Mouse (Mus musculus) megakaryocyte progenitor cell, adult 5-6 weeks (primary cell): ENCODE results near the gene Kirrel. TPM values are rescaled to one million over a fixed set of nuclear protein-coding genes. Genes with fewer than 3 reads are reported as not detected.
A peak's percentile ranks its signal among the peaks of the same experiment; 100 is the strongest.

Source experiments
- ATAC-seq: replicated peaks from 2 replicates; pipeline ENCODE4 v1.8.0; 2016; ENCODE audit warnings: mild to moderate bottlenecking, moderate TSS enrichment, inconsistent platforms; ENCODE audit not compliant: poor library complexity
- total RNA-seq, 2 experiments: library from RNA; stranded (forward) in 1 of 2; stranded (reverse) in 1 of 2; fragments of 157-497, 149-512 nt in 1 of 2; fragments of 200-1000 nt in 1 of 2; gene quantifications; 2 replicates each; pipeline versions ENCODE4 v1.2.3 to v1.2.4; 2015 to 2017

Kirrel gene
- total RNA-seq, 2 experiments from 2014 or later, result not detected

DNA sequence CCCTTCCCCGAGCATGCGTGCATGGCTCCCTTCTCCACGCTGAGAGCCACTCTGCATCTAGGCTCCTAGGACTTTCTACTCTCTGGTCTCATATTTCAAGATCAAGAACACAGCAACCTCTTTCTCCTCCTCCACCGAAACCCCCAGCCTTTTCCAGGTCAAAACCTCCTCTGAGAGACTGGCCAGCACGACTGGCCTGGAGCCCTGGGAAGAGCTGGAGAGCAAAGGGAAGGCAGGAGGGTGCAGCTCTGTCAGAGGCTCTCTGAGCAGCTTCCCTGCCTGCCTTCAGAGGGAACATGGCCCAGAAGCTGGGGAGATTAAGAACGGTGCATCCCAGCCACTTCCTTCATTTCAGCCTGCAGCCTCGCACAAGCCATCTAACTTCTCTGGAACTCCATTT lies 5.8 kb downstream of the Kirrel start:
- no peak for ATAC-seq

DNA sequence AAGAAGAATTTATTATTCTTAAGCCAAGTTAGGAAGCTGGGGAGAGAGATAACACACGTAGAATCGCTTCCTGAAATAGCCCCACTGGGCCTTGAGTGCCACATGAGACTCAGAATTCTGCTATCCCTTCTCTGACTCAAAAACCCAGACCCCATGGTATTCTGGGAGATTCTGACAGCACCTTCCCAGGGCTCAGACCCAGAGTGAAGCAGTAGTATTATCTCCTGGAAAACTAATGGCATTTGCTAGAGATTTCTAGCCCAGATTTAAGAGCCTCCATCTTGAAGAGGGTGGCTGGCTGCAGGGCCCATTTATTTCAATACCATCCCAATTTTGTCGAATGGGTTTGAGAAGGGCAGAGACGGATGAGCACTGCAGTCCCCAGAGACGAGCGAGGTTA lies 6.9 kb downstream of the Kirrel start:
- no peak for ATAC-seq

GRCm38 (mm10) chr3:87165291-87165881 lies 9.2 kb downstream of the Kirrel start:
- no peak for ATAC-seq

- no peak for ATAC-seq
Measured at GRCm38 (mm10) chr3:87164099-87164815, 10.3 kb downstream of the Kirrel start.

DNA sequence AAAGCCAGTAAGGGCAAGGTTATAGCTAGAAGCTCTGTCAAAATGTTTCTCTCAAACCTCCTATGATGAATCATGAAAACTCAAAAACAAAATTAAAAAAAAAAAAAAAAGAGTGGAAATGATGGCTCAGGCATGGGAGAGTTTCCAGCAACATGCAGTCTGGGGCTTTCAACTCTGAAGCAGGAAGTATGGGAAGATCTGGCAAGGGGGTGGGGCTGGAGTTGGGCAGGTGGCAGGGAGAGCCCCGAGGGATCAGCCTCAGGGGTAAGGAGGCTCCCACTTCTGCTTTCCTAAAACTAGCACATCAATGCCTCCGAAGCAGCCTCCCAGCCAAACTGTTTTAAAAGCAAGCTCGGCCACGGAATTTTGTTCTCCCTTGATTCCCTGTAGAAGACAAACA lies 11.4 kb downstream of the Kirrel start:
- no peak for ATAC-seq

DNA sequence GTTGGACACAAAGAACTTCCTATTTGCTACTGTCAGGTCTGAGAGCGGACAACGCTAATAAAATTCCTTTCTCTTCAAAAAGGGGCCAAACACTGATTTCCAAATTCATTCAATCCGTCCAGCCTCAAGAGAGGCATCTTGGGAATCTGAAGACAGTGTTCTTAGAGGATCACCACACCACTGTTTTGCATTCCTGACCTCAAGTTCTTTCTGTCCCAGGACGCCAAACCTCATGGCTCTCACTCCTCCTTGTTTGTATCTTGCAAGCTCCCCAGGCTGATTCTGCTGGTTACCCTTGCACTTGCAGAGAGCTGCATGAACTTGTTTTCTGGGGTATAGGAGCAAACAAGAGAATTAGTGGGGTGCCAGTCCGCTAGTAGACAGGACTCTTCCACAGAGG lies 12.2 kb downstream of the Kirrel start:
- ATAC-seq, result no peak

GRCm38 (mm10) chr3:87161601-87162000 lies 12.9 kb downstream of the Kirrel start:
- no peak for ATAC-seq

DNA sequence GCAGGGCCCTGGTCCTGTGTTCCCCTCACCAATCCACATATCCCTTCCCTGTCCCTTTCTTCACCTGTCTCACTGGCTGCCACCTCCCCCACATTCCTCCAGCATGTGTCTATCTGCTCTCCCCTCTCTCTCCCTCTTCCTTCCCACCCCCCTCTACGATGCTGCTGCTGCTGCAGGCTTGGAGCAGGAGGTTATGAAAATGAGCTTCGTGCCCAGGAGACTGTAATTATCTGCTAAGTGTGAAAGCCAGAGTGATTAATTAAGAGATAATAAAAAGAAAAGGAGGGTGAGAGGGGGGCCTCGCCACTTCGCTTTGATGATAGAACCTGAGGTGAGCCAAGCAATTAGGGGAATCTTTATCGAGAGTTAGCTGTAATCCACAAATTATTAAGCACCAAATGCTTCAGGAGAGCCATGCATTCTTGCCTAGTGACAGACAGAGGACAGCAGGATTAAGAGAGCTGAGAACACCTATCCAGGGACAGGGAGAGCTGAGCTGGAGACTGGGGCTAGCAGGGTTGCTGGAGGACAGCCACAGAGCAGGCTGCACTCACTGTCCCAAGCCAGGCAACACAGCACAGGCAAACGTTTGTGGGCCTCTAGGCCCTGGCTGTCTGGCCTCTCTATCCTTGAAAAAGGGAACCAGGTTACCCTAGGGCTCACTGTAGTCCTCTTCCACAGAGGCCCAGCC lies 13.6 kb downstream of the Kirrel start:
- no peak for ATAC-seq

GRCm38 (mm10) chr3:87159190-87159589 lies 15.4 kb downstream of the Kirrel start:
- no peak for ATAC-seq

GRCm38 (mm10) chr3:87157767-87158291 lies 16.7 kb downstream of the Kirrel start:
- no peak for ATAC-seq

DNA sequence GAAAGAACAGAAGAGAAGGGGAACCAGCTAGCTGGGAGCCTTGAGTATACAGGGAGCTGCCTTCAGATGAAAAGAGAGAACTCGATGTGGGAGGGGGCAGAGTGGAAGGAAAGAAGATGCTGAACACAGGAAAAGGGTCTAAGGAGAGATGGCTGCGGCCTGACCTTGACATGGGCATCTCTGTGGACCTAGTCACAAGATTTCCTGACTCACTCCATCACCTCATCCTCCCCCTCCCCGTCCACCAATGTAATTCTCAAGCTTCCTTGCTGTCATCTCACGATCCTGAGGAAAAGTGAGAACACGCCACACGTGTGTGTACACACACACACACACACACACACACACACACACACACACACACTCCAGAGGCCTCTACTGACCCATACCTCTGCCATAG lies 17.2 kb downstream of the Kirrel start:
- ATAC-seq, result no peak

- no peak for ATAC-seq
Measured at GRCm38 (mm10) chr3:87154398-87155287, 19.9 kb downstream of the Kirrel start.

DNA sequence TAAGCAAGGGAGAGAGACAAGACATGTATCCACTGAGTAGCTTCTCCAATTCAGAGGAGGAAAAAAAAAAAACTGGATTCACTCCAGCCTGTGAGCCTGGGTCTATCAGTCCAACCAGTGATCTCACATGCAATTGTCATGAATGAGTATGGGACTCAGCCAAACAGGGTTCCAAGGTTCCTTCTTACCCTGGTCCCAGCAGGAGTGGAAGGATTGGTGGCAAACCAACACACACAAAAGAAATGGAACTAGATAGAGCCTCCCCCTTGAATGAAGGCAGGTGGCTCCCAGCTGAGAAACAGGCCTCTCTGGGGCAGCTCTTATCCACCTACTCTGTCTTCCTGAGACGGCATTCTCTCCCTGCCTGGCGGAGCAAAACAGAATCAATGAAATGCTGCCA lies 21.5 kb downstream of the Kirrel start:
- no peak for ATAC-seq

- no peak for ATAC-seq
Measured at GRCm38 (mm10) chr3:87152111-87152738, 22.3 kb downstream of the Kirrel start.

DNA sequence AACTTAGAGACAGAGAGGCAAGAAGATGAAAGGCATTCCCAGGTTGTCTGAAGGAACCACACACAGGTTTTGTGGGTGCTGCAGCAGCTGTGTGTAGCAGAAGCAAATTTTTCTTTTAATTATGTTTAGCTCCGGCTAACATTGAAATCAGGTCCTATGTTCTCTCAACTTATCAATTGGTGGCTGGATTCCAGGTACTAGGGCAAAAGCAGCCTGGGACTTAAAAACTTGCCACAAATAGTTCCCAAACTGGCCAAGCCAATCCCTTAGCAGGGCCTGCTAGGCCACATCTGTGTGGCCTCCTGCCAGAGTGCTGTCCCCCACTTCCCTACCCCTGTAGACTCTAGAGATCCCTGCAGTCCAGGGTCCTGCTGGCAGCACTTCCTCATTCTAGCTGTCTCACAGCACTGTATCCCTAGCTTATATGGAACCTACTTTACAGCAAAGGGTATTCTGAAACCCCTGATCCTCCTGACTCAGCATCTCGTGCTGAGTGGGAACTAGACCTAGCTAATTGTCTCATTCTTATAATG lies 23.2 kb downstream of the Kirrel start:
- peak; percentile 80 for ATAC-seq

DNA sequence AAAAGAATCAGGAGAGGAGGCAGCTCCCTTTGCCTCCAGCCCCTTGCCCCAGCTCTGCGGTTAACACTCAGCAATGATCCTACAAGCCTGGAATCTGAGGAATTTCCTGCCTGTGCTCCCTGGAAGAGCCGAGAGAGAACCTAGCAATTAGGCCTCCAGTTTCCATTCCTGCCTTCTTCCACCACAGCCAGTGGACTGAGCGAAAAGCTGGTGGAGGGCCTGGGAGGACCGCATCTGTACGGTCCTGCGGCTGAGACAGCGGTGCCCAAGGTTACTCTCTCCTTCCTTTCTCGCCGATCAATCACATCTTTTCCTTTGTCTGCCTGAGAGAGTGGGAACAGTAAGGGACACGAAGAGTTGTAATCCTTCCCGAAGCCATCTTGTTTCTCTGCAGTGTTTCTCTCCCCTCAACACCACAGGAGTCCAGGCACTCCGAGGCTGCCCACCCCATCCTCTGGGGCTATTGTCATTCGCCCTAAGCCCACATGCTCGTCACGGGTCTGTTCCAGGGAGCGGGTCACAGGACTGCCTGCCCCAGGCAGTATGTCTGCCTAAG lies 23.8 kb downstream of the Kirrel start:
- no peak for ATAC-seq

DNA sequence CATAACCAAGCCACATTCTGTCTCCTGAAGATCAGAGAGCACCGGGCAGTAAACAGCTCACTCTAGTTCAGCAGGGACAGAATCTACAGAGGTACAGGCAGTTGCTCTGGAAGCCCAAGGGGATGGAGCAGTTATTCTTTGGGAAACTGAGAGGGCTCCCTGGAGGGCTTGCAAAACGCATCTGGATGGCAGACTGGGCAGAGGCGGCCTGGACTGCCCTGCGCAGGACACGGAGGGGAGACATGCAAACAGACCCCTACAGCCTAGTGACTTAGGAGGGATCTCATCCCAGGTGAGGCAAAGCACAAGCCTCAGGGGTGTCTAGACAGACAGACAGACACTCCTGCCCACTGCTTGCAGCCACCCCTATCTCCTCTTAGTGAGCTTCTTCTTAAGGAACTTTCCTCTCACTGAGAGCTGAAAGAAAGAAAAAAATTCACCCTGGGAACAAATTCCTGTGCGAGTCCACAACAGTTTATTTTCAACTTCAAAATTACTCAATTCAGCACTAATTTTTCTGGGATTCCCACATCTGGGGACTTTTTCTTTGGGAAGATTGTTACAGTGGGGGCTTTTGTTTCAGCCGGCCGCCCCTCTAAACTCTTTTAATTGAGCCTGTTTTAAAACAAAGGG lies 24.4 kb downstream of the Kirrel start:
- no peak for ATAC-seq

GRCm38 (mm10) chr3:87149425-87149824 lies 25.1 kb downstream of the Kirrel start:
- no peak for ATAC-seq

DNA sequence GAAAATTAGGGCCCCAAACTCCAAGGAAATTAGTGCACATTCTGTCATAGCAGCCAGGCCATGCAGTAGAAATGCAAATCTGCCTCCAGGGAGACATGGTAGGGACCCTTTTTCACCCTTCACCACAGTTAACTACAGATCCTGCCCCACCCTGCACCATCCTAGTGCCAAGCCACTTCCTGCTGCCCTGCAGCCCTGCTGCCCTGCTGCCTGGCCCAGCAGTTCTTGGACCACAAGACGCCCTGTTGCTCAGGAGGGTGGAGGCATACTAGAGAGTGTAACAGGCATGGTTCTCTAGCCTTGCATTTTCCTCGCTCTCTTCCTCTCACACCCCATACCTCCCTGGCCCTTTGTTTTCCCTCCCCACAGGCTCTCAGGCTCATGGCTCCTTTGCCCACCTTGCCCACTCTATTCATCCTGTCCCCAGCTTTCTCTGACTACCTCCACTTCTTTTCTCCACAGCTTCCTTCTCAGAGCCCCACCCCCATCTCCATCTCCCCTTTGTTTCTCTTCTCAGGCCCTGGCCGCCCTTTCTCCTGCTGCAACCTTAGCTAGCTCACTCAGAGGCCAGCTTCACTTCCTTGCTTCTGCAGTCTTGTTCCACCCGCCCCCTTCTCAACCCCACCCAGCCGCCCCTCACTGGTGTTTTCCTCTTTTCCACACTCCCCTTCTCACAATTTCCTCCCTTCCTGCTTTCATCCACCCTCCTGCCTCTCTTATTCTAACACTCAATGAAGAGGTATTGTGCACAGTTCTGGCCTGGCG lies 29.9 kb downstream of the Kirrel start:
- no peak; the same call in 1 of the 2 replicates for ATAC-seq
